Mouse (Mus musculus): ENCODE measurements around the gene Ckap4. TPM values are rescaled to one million over a fixed set of nuclear protein-coding genes. Genes with fewer than 3 reads are reported as not detected.

Ckap4 gene
- polyA plus RNA-seq, 2 experiments, result 143 to 189 TPM

- TF ChIP-seq POLR2A (IDR thresholded peaks at IDR 0.05; ENCODE audit: borderline replicate concordance, extremely low read depth, insufficient read depth, insufficient read length), result no peak
- no peaks in the 10 kb centered on the region for H3K27me3 ChIP-seq (ENCODE audit: control insufficient read depth, insufficient read depth, low read length)
- peak overlapping the region; percentile 81 for H3K27ac ChIP-seq (replicated peaks; ENCODE audit: low read depth, low read length)
- 6% methylated on average over 34 of the region's 38 CpGs for WGBS
- H3K36me3 ChIP-seq (ENCODE audit: control insufficient read depth, insufficient read depth, low read length), result no peaks in the 10 kb centered on the region
- DNase-seq (ENCODE audit: low spot score) (peak; percentile 52), ATAC-seq (ENCODE audit: low FRiP score, low read depth) (no peak)
- peaks cover 12% of the 10 kb centered on the region for H3K4me1 ChIP-seq (ENCODE audit: control insufficient read depth, insufficient read depth, low read length)
- H3K4me2 ChIP-seq (replicated peaks; ENCODE audit: low read depth, low read length, severe bottlenecking), result peak overlapping the region; percentile 95
- H3K9ac ChIP-seq (ENCODE audit: low read depth, low read length, severe bottlenecking), result peak overlapping the region; percentile 73
- peak overlapping the region; percentile 89 for H3K4me3 ChIP-seq (replicated peaks; ENCODE audit: low read length)
- no peaks in the 10 kb centered on the region for H3K9me3 ChIP-seq (ENCODE audit: control insufficient read depth, low read length)
Observed at GRCm38 (mm10) chr10:84577071-84577727, 43.3 kb upstream of the Ckap4 start.

GRCm38 (mm10) chr10:84576395-84577070 lies 42.7 kb upstream of the Ckap4 start, which contains the start of gene Tcp11l2:
Gene Tcp11l2 (plus strand): TSS chr10:84576626.
- H3K4me2 ChIP-seq (replicated peaks; ENCODE audit: low read depth, low read length, severe bottlenecking), result peak within 1 kb of the TSS; percentile 95
- no peak for TF ChIP-seq POLR2A (IDR thresholded peaks at IDR 0.05; ENCODE audit: borderline replicate concordance, extremely low read depth, insufficient read depth, insufficient read length)
- H3K36me3 ChIP-seq (ENCODE audit: control insufficient read depth, insufficient read depth, low read length), result no peaks in the 10 kb centered on the region
- H3K9me3 ChIP-seq (ENCODE audit: control insufficient read depth, low read length), result no peaks in the 10 kb centered on the region
- H3K4me3 ChIP-seq (replicated peaks; ENCODE audit: low read length), result peak within 1 kb of the TSS; percentile 89
- ATAC-seq (ENCODE audit: low FRiP score, low read depth), result peak; percentile 99
- H3K9ac ChIP-seq (ENCODE audit: low read depth, low read length, severe bottlenecking), result peak within 1 kb of the TSS; percentile 73
- no peaks in the 10 kb centered on the region for H3K27me3 ChIP-seq (ENCODE audit: control insufficient read depth, insufficient read depth, low read length)
- peak within 1 kb of the TSS; percentile 81 for H3K27ac ChIP-seq (replicated peaks; ENCODE audit: low read depth, low read length)
- DNase-seq (ENCODE audit: low spot score), result peak; percentile 95
- WGBS, result under 1% methylated on average over 46 of the region's 46 CpGs
- H3K4me1 ChIP-seq (ENCODE audit: control insufficient read depth, insufficient read depth, low read length), result peaks cover 12% of the 10 kb centered on the region

GRCm38 (mm10) chr10:84576029-84576394 lies 42.1 kb upstream of the Ckap4 start:
- Histone ChIP-seq H3K4me2 (replicated peaks; ENCODE audit: low read depth, low read length, severe bottlenecking) (peak overlapping the region; percentile 95), H3K36me3 (ENCODE audit: control insufficient read depth, insufficient read depth, low read length) (no peaks in the 10 kb centered on the region), H3K4me1 (ENCODE audit: control insufficient read depth, insufficient read depth, low read length) (peaks cover 12% of the 10 kb centered on the region), H3K9me3 (ENCODE audit: control insufficient read depth, low read length) (no peaks in the 10 kb centered on the region), H3K27ac (replicated peaks; ENCODE audit: low read depth, low read length) (no peak overlapping the region), H3K4me3 (replicated peaks; ENCODE audit: low read length) (peak overlapping the region; percentile 89), H3K9ac (ENCODE audit: low read depth, low read length, severe bottlenecking) (peak overlapping the region; percentile 73; the same call in 1 of the 2 replicates), H3K27me3 (ENCODE audit: control insufficient read depth, insufficient read depth, low read length) (no peaks in the 10 kb centered on the region)
- WGBS, result under 1% methylated on average over 14 of the region's 14 CpGs
- DNase-seq (ENCODE audit: low spot score) (no peak), ATAC-seq (ENCODE audit: low FRiP score, low read depth) (peak; percentile 78)
- no peak for TF ChIP-seq POLR2A (IDR thresholded peaks at IDR 0.05; ENCODE audit: borderline replicate concordance, extremely low read depth, insufficient read depth, insufficient read length)

- 59% methylated on average over 5 of the region's 5 CpGs for WGBS
Observed at GRCm38 (mm10) chr10:84573671-84574420, 40.0 kb upstream of the Ckap4 start.

GRCm38 (mm10) chr10:84571052-84571639 lies 37.3 kb upstream of the Ckap4 start:
- no peaks in the 10 kb centered on the region for H3K36me3 ChIP-seq (ENCODE audit: control insufficient read depth, insufficient read depth, low read length)
- WGBS, result 81% methylated on average over 10 of the region's 10 CpGs
- no peaks in the 10 kb centered on the region for H3K27me3 ChIP-seq (ENCODE audit: control insufficient read depth, insufficient read depth, low read length)
- H3K9ac ChIP-seq (ENCODE audit: low read depth, low read length, severe bottlenecking), result no peak overlapping the region
- DNase-seq (ENCODE audit: low spot score) (no peak), ATAC-seq (ENCODE audit: low FRiP score, low read depth) (no peak)
- no peaks in the 10 kb centered on the region for H3K9me3 ChIP-seq (ENCODE audit: control insufficient read depth, low read length)
- H3K4me2 ChIP-seq (replicated peaks; ENCODE audit: low read depth, low read length, severe bottlenecking), result no peak overlapping the region
- H3K27ac ChIP-seq (replicated peaks; ENCODE audit: low read depth, low read length), result no peak overlapping the region
- no peak for TF ChIP-seq POLR2A (IDR thresholded peaks at IDR 0.05; ENCODE audit: borderline replicate concordance, extremely low read depth, insufficient read depth, insufficient read length)
- peaks cover 9% of the 10 kb centered on the region for H3K4me1 ChIP-seq (ENCODE audit: control insufficient read depth, insufficient read depth, low read length)
- no peak overlapping the region for H3K4me3 ChIP-seq (replicated peaks; ENCODE audit: low read length)

More at GRCm38 (mm10) chr10:84573671-84574420, 40.0 kb upstream of the Ckap4 start:
- Histone ChIP-seq H3K4me3 (replicated peaks; ENCODE audit: low read length) (no peak overlapping the region), H3K4me2 (replicated peaks; ENCODE audit: low read depth, low read length, severe bottlenecking) (no peak overlapping the region), H3K9ac (ENCODE audit: low read depth, low read length, severe bottlenecking) (no peak overlapping the region), H3K27me3 (ENCODE audit: control insufficient read depth, insufficient read depth, low read length) (no peaks in the 10 kb centered on the region), H3K36me3 (ENCODE audit: control insufficient read depth, insufficient read depth, low read length) (no peaks in the 10 kb centered on the region), H3K9me3 (ENCODE audit: control insufficient read depth, low read length) (no peaks in the 10 kb centered on the region), H3K4me1 (ENCODE audit: control insufficient read depth, insufficient read depth, low read length) (peaks cover 12% of the 10 kb centered on the region), H3K27ac (replicated peaks; ENCODE audit: low read depth, low read length) (no peak overlapping the region)
- DNase-seq (ENCODE audit: low spot score) (no peak), ATAC-seq (ENCODE audit: low FRiP score, low read depth) (no peak)
- no peak for TF ChIP-seq POLR2A (IDR thresholded peaks at IDR 0.05; ENCODE audit: borderline replicate concordance, extremely low read depth, insufficient read depth, insufficient read length)
